Mouse (Mus musculus): ENCODE data around the gene Adam10.

Gene Adam10

GRCm38 (mm10) chr9:70794643-70795438 is 116.0 kb downstream of the Adam10 start:
- no peak for DNase-seq

GRCm38 (mm10) chr9:70795439-70795757 is 116.6 kb downstream of the Adam10 start:
- no peak for DNase-seq

- DNase-seq, result no peak
These were observed 122.0 kb downstream of the Adam10 start for GRCm38 (mm10) chr9:70800588-70801315.

- DNase-seq, result no peak
These were observed 123.0 kb downstream of the Adam10 start for GRCm38 (mm10) chr9:70801761-70802160.

- no peak for DNase-seq
These were observed 124.0 kb downstream of the Adam10 start for GRCm38 (mm10) chr9:70802816-70803215.

DNA sequence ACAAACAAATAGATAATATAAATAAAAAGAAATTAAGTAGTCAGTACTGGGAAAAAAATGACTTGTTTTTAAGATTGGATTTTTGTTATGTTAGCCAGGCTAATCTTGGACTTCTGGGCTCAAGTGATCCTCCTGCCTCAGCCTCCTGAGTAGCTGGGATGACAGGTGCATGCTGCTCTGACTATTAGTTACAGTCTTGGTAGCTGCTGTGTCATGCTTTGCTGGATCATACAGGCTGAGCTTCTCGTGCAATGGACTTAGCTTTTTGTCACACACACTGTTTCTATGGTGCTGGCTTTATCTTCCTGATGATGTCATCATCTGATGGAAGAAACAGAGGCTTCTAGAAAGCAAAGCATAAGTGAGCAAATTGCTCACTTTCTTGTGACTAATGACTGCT is 127.3 kb downstream of the Adam10 start:
- no peak for DNase-seq

DNA sequence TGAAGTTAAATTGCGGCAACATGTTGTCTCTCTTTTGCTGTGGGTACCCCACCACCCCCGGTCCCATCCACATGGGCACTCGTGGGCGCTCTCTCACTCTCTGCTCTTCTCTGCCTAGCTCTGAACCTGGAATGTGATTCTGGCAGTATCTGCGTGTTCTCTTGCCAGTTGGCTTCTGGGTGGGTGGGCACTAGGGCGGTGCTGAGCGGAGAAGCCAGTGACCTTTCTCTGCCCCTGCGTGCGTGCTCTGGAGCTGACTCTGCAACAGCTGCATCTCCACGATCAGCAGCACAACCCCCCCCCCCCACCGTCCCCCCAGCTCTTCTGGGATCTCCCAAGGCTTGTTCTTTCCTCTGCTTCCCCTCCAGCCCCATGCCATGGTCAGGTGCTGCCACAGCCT is 128.9 kb downstream of the Adam10 start:
- DNase-seq, result no peak

DNA sequence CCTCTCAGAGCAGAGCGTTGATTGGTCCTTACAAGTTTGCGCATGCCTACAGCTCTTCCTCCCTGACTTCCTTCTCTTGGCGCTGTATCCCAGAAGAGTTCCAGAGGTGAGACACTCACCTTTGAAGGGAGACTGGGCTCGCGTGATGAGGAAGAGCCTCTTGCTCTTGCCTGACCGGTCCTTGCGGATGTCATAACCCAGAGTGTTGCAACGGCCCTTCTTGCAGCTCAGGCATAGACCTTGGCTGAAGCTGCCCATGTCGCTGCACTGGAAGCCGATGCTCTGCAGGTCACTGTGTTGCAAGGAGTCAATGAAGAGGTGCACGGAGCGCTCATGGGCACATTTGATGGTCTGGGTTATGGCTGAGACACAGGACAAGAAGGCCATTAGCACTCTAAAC is 133.8 kb downstream of the Adam10 start:
- no peak for DNase-seq

GRCm38 (mm10) chr9:70816701-70817305 is 138.0 kb downstream of the Adam10 start:
- DNase-seq, result no peak

GRCm38 (mm10) chr9:70817396-70817795 is 138.6 kb downstream of the Adam10 start:
- no peak for DNase-seq

DNA sequence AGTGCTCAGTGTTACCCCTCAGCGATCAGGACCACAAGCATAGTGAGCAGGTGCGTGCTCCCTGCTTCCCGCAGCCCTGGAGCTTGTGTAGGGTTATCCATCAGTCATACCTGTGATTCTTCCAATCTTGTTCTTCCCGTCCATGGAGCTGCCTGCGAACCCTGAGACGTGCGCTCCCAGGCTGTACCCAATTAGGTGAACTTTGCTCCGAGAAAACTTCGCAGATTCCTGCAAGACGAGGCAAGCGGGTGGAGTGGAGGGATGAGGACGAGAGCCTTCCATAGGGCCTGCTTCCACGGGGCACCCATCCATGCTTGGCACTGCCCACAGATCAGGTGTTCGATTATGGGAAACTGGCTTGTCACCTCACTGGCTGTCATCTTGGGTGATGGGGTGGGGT is 139.9 kb downstream of the Adam10 start:
- no peak for DNase-seq

GRCm38 (mm10) chr9:70824103-70824502 is 145.3 kb downstream of the Adam10 start:
- DNase-seq, result no peak

DNA sequence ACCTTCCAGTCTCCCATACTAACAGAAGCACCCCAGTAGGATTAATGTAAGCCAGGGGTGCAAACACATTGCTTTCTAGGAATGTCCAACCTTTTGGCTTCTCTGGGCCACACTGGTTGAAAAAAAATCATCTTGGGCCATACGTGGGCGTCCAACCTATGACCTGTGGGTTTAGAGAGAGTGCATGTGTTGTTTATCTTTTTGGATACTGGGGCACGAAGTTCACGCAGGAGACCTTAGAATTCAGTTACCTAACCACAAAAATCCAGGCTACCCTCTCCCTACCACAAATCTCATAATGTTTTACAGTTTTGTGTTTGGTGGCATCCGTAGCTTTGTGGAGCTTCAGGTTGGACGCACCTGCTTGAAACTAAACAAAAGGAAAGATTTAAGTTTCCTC is 149.1 kb downstream of the Adam10 start:
- no peak for DNase-seq

Measured in right cerebral cortex, postnatal 4 days (tissue).